Mouse (Mus musculus) ES-Bruce4 (cell line): ENCODE measurements at regions not wholly inside any gene's neighbourhood (a gene's known extent, or its start where the extent isn't known, plus 50 kb on each side); places are given as distances from the start of the nearest gene placed in this dataset.

Source experiments
- CTCF ChIP-seq: IDR thresholded peaks from one replicate; pipeline ENCODE4 v1.8.1; 2011; ENCODE audit warnings: low read depth, low read length
- EP300 ChIP-seq: IDR thresholded peaks from 2 replicates; pipeline ENCODE4 v1.6.1; 2011; ENCODE audit warnings: low read depth, low read length; ENCODE audit not compliant: insufficient read depth
- POLR2A ChIP-seq: IDR thresholded peaks from one replicate; pipeline ENCODE4 v1.8.1; 2011; ENCODE audit warnings: low read length; ENCODE audit not compliant: insufficient read depth

- TF ChIP-seq CTCF: no peak
- TF ChIP-seq EP300: no peak
- no peak for TF ChIP-seq POLR2A
Measured at GRCm38 (mm10) chr9:33769811-33770210, 715.9 kb upstream of the Kirrel3 start.
